Mouse (Mus musculus) telencephalon, adult 2 months (tissue): Measurements from ENCODE around the gene Ncoa4.
A peak's percentile ranks its signal among the peaks of the same experiment; 100 is the strongest.
"Not testable (repeated sequence)": the region's sequence is repeated elsewhere in the genome, so short reads cannot be mapped to it uniquely, and the experiment has no call there.

Source experiments
- DNase-seq: peaks from one replicate; pipeline ENCODE4 v3.0.0-alpha.2; 2011; ENCODE audit warnings: low read depth, low spot score

Gene Ncoa4

DNA sequence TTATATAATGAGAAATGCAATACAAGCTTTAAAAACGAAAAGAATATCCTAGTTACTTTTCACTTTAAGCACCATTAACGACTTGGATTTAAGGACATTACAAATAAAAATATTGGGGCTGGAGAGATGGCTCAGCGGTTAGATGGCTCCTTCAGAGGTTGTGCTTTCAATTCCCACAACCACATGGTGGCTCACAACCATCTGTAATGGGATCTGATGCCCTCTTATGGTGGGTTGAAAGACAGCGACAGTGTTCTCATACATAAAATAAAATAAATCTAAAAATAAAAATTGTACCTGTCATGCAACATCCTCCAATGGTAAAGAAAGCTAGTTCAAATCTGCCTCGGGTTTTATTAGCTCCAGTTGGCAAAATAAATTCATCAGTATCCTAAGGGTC, 33.9 kb downstream of the Ncoa4 start:
- DNase-seq, result not testable (repeated sequence)

DNA sequence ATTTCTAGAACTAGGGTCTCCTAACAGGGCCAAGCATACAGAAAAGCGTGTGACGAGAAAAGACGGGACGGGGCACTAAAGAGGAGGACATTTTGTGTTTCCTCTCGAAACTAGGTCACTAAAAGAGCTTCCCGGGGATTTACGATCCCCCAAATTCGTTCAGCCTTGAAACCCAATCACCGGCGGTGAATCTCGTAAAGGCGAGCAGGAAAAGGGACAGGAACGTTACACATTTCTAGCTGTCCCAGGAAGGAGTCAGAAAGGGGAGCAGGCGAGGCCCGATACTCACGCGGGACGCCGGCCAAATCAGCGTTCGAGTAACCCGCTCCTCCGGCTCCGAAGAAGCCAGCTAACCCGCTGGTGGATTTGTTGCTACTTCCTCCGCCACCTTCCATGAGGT, 41.7 kb downstream of the Ncoa4 start:
- peak; percentile 8 for DNase-seq

DNA sequence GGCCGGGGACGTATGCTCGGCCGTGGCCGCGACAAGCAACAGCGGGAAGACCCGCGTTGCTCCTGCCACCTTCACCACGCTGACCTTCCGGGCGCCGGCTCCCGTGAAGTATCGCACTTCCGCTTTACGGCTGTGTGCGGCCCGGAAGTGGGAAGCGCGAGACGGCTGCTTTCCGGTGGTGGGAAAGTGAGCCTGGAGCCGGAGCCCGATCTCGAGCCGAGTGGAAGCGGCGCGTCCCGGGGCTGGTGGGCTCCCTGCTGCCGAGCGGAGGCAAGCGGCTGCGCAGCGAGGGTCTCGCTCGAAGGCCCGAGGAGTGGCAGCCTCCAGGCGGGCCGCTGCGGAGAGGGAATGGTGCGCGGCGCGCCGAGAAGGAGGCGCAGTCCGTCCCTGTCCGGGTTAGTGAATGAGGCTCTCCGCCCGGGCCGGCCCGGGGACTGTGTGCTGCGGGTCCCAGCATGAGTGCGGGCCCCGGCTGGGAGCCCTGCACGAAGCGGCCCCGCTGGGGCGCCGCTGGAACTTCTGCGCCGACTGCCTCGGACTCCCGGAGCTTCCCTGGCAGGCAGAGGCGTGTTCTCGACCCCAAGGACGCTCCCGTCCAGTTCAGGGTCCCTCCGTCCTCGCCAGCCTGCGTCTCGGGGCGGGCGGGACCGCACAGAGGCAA, 42.3 kb downstream of the Ncoa4 start, which contains the start of the genes Timm23 and Parg:
Timm23 (minus strand) TSS at position 108 of the 661 bp plus-strand sequence.
Parg (plus strand) TSS at position 159 of the 661 bp plus-strand sequence.
- peak; percentile 74 for DNase-seq

DNA sequence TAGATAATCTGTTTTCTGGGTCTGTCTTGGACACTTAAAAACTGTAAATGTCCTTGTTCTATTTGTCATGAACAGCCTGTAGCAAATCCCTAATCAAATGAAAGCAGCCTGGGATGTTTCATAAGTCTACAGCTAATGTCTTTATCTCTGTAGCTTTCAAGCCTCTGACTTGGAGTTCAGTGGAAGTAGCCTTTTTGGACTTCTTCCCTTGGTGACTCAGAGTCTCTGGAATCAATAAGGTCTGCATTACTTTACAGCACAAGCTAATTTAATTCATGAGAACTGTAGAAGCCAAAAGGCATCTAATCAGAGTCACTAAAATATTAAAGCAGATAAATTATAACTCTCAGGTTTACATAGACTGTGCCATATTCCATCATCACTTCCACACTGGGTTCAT, 66.9 kb downstream of the Ncoa4 start:
- no peak for DNase-seq

DNA sequence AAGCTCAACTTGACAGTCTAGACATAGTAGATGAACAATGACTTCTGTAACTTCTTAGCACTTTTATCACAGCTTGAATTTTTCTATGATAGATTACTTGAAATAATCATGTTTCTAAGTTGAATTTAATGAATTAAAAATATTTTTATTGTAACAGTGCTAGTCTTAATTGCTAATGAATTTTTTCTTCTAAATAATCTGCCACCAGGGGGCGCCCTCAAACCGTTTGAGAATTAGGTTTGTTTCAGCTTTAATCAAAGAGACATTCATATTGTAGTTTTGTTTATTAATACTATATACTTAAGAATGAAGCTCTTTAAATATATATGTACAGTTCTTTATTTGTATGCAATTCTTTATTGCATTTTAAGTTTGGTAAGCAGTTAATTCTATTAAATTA, 69.3 kb downstream of the Ncoa4 start:
- peak; percentile 43 for DNase-seq
